Mouse (Mus musculus) erythroblast, embryonic 14.5 days (primary cell): ENCODE measurements around the gene Erbb3.

Source experiments
- GATA1 ChIP-seq: IDR thresholded peaks from 2 replicates; pipeline ENCODE4 v1.6.1; 2012; ENCODE audit warnings: low read length, inconsistent platforms, mixed read lengths
- TAL1 ChIP-seq: IDR thresholded peaks from 3 replicates; pipeline ENCODE4 v1.6.1; 2012; ENCODE audit warnings: low read length, inconsistent platforms, mixed read lengths

- TF ChIP-seq GATA1 (no peak), TAL1 (no peak)
These were observed 9.0 kb upstream of the Erbb3 start for GRCm38 (mm10) chr10:128598476-128598875.
